Mouse (Mus musculus): ENCODE results near the gene Slc30a7. TPM values are rescaled to one million over a fixed set of nuclear protein-coding genes. Genes with fewer than 3 reads are reported as not detected.
A peak's percentile ranks its signal among the peaks of the same experiment; 100 is the strongest.

Gene Slc30a7
- polyA plus RNA-seq, 1 experiment from 2014 or later, result 23.2 TPM

- WGBS, result 82% methylated on average over 6 of the region's 6 CpGs
Measured at GRCm38 (mm10) chr3:115944376-115944775, 62.8 kb downstream of the Slc30a7 start.

DNA sequence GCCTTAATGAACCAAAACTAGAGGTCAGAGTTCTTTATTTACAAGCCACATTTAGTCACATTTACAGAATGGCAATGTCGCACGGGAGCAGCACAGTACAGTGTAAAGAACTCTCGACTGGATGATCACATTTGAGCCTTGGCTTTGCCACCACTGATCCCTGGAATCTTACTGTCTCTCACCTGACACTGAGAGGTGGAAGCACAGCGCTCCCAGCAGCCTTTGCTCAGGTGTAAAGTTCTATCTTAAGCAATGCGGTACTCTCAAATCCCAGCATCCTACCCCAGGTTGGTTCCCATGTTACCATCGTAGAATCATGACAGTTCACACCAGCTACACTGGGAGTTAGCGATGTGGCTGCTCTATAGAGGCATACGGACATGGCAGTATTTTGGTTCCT is 65.7 kb downstream of the Slc30a7 start:
- H3K4me2 ChIP-seq (ENCODE audit: low read length), result no peak overlapping the region
- no peak overlapping the region for H3K27ac ChIP-seq
- no peak overlapping the region for H3K9ac ChIP-seq (ENCODE audit: low read depth, low read length)
- no peaks in the 10 kb centered on the region for H3K4me1 ChIP-seq (replicated peaks; ENCODE audit: insufficient read depth, low read length)
- DNase-seq (ENCODE audit: low spot score) (no peak), ATAC-seq (replicated peaks; ENCODE audit: low FRiP score, low read depth) (no peak)
- WGBS, result 93% methylated on average over 8 of the region's 8 CpGs
- H3K27me3 ChIP-seq (ENCODE audit: insufficient read depth, low read length), result no peaks in the 10 kb centered on the region
- H3K4me3 ChIP-seq (replicated peaks; ENCODE audit: low read depth, low read length), result no peak overlapping the region
- H3K36me3 ChIP-seq (ENCODE audit: insufficient read depth, low read length), result peaks cover 23% of the 10 kb centered on the region
- H3K9me3 ChIP-seq (replicated peaks; ENCODE audit: low read length), result no peaks in the 10 kb centered on the region
- no peak for TF ChIP-seq CTCF (IDR thresholded peaks at IDR 0.05; ENCODE audit: low read depth)

More at GRCm38 (mm10) chr3:115944376-115944775, 62.8 kb downstream of the Slc30a7 start:
- no peaks in the 10 kb centered on the region for H3K9me3 ChIP-seq (replicated peaks; ENCODE audit: low read length)
- no peak overlapping the region for H3K4me3 ChIP-seq (replicated peaks; ENCODE audit: low read depth, low read length)
- H3K27ac ChIP-seq, result no peak overlapping the region
- DNase-seq (ENCODE audit: low spot score), result no peak
- no peak for TF ChIP-seq CTCF (IDR thresholded peaks at IDR 0.05; ENCODE audit: low read depth)
- H3K4me1 ChIP-seq (replicated peaks; ENCODE audit: insufficient read depth, low read length), result no peaks in the 10 kb centered on the region
- H3K4me2 ChIP-seq (ENCODE audit: low read length), result no peak overlapping the region
- peaks cover 37% of the 10 kb centered on the region for H3K36me3 ChIP-seq (ENCODE audit: insufficient read depth, low read length)
- no peak for ATAC-seq (replicated peaks; ENCODE audit: low FRiP score, low read depth)
- no peaks in the 10 kb centered on the region for H3K27me3 ChIP-seq (ENCODE audit: insufficient read depth, low read length)
- H3K9ac ChIP-seq (ENCODE audit: low read depth, low read length), result no peak overlapping the region

- no peak for ATAC-seq (replicated peaks; ENCODE audit: low FRiP score, low read depth)
- Histone ChIP-seq H3K4me3 (replicated peaks; ENCODE audit: low read depth, low read length) (no peak overlapping the region), H3K9ac (ENCODE audit: low read depth, low read length) (no peak overlapping the region), H3K27me3 (ENCODE audit: insufficient read depth, low read length) (no peaks in the 10 kb centered on the region), H3K27ac (no peak overlapping the region), H3K9me3 (replicated peaks; ENCODE audit: low read length) (no peaks in the 10 kb centered on the region), H3K4me2 (ENCODE audit: low read length) (no peak overlapping the region), H3K4me1 (replicated peaks; ENCODE audit: insufficient read depth, low read length) (no peaks in the 10 kb centered on the region), H3K36me3 (ENCODE audit: insufficient read depth, low read length) (peaks cover 17% of the 10 kb centered on the region; the same call in 1 of the 2 replicates)
- WGBS, result 93% methylated on average over 4 of the region's 4 CpGs
- TF ChIP-seq CTCF (IDR thresholded peaks at IDR 0.05; ENCODE audit: low read depth), result no peak
- no peak for DNase-seq (ENCODE audit: low spot score)
Measured at GRCm38 (mm10) chr3:115940510-115940909, 66.7 kb downstream of the Slc30a7 start.

- H3K4me3 ChIP-seq (replicated peaks; ENCODE audit: low read depth, low read length), result no peak overlapping the region
- peaks cover 10% of the 10 kb centered on the region; the same call in 1 of the 2 replicates for H3K36me3 ChIP-seq (ENCODE audit: insufficient read depth, low read length)
- ATAC-seq (replicated peaks; ENCODE audit: low FRiP score, low read depth) (no peak), DNase-seq (ENCODE audit: low spot score) (no peak)
- H3K4me2 ChIP-seq (ENCODE audit: low read length), result no peak overlapping the region
- 72% methylated on average over 10 of the region's 10 CpGs for WGBS
- H3K9me3 ChIP-seq (replicated peaks; ENCODE audit: low read length), result no peaks in the 10 kb centered on the region
- no peak for TF ChIP-seq CTCF (IDR thresholded peaks at IDR 0.05; ENCODE audit: low read depth)
- no peak overlapping the region for H3K27ac ChIP-seq
- H3K9ac ChIP-seq (ENCODE audit: low read depth, low read length), result no peak overlapping the region
- H3K4me1 ChIP-seq (replicated peaks; ENCODE audit: insufficient read depth, low read length), result no peaks in the 10 kb centered on the region
- no peaks in the 10 kb centered on the region for H3K27me3 ChIP-seq (ENCODE audit: insufficient read depth, low read length)
Measured at GRCm38 (mm10) chr3:115937807-115938206, 69.4 kb downstream of the Slc30a7 start.

- no peak overlapping the region for H3K27ac ChIP-seq
- ATAC-seq (replicated peaks; ENCODE audit: low FRiP score, low read depth), result no peak
- H3K9me3 ChIP-seq (replicated peaks; ENCODE audit: low read length), result no peaks in the 10 kb centered on the region
- peak; percentile 70 for TF ChIP-seq CTCF (IDR thresholded peaks at IDR 0.05; ENCODE audit: low read depth)
- H3K4me3 ChIP-seq (replicated peaks; ENCODE audit: low read depth, low read length), result no peak overlapping the region
- no peaks in the 10 kb centered on the region for H3K27me3 ChIP-seq (ENCODE audit: insufficient read depth, low read length)
- peak; percentile 19 for DNase-seq (ENCODE audit: low spot score)
- H3K36me3 ChIP-seq (ENCODE audit: insufficient read depth, low read length), result peaks cover 3% of the 10 kb centered on the region; the same call in 1 of the 2 replicates
- H3K4me1 ChIP-seq (replicated peaks; ENCODE audit: insufficient read depth, low read length), result no peaks in the 10 kb centered on the region
- no peak overlapping the region for H3K9ac ChIP-seq (ENCODE audit: low read depth, low read length)
- WGBS, result 61% methylated on average over 4 of the region's 4 CpGs
- H3K4me2 ChIP-seq (ENCODE audit: low read length), result no peak overlapping the region
Measured at GRCm38 (mm10) chr3:115936734-115937599, 70.2 kb downstream of the Slc30a7 start.

- no peak overlapping the region for H3K4me3 ChIP-seq (replicated peaks; ENCODE audit: low read depth, low read length)
- no peaks in the 10 kb centered on the region for H3K27me3 ChIP-seq (ENCODE audit: insufficient read depth, low read length)
- TF ChIP-seq CTCF (IDR thresholded peaks at IDR 0.05; ENCODE audit: low read depth), result no peak
- DNase-seq (ENCODE audit: low spot score) (no peak), ATAC-seq (replicated peaks; ENCODE audit: low FRiP score, low read depth) (no peak)
- H3K9me3 ChIP-seq (replicated peaks; ENCODE audit: low read length), result no peaks in the 10 kb centered on the region
- no peak overlapping the region for H3K9ac ChIP-seq (ENCODE audit: low read depth, low read length)
- no peaks in the 10 kb centered on the region for H3K4me1 ChIP-seq (replicated peaks; ENCODE audit: insufficient read depth, low read length)
- H3K36me3 ChIP-seq (ENCODE audit: insufficient read depth, low read length), result 0 out of 2 replicates have a peak, but pooled peaks cover 4% of the 10 kb centered on the region
- H3K27ac ChIP-seq, result no peak overlapping the region
- WGBS, result 86% methylated on average over 18 of the region's 18 CpGs
- H3K4me2 ChIP-seq (ENCODE audit: low read length), result no peak overlapping the region
Measured at GRCm38 (mm10) chr3:115933293-115934186, 73.7 kb downstream of the Slc30a7 start.
